Mouse (Mus musculus): ENCODE measurements at regions not wholly inside any gene's neighbourhood (a gene's known extent, or its start where the extent isn't known, plus 50 kb on each side); places are given as distances from the start of the nearest gene placed in this dataset.

GRCm38 (mm10) chr16:29706996-29707395, 127.9 kb downstream of the Opa1 start:
- Histone ChIP-seq H3K27ac (ENCODE audit: low read length) (no peak overlapping the region), H3K4me1 (ENCODE audit: control insufficient read depth, insufficient read depth, low read length) (no peaks in the 10 kb centered on the region), H3K9me3 (ENCODE audit: control insufficient read depth, low read length) (no peaks in the 10 kb centered on the region), H3K9ac (ENCODE audit: low read depth, low read length) (no peak overlapping the region), H3K4me3 (ENCODE audit: low read length) (no peak overlapping the region), H3K36me3 (ENCODE audit: control insufficient read depth, insufficient read depth, low read length) (no peaks in the 10 kb centered on the region), H3K27me3 (replicated peaks; ENCODE audit: control insufficient read depth, insufficient read depth, low read length) (no peaks in the 10 kb centered on the region), H3K4me2 (ENCODE audit: low read depth, low read length) (no peak overlapping the region)
- 95% methylated on average over 4 of the region's 4 CpGs for WGBS
- ATAC-seq: no peak

- Histone ChIP-seq H3K4me2 (ENCODE audit: low read depth, low read length) (no peak overlapping the region), H3K9ac (ENCODE audit: low read depth, low read length) (no peak overlapping the region), H3K4me1 (ENCODE audit: control insufficient read depth, insufficient read depth, low read length) (no peaks in the 10 kb centered on the region), H3K27me3 (replicated peaks; ENCODE audit: control insufficient read depth, insufficient read depth, low read length) (no peaks in the 10 kb centered on the region), H3K27ac (ENCODE audit: low read length) (no peak overlapping the region), H3K9me3 (ENCODE audit: control insufficient read depth, low read length) (no peaks in the 10 kb centered on the region), H3K36me3 (ENCODE audit: control insufficient read depth, insufficient read depth, low read length) (no peaks in the 10 kb centered on the region), H3K4me3 (ENCODE audit: low read length) (no peak overlapping the region)
- WGBS: 91% methylated on average over 11 of the region's 11 CpGs
- ATAC-seq: no peak
Observed at GRCm38 (mm10) chr16:29707656-29708055, 128.5 kb downstream of the Opa1 start.

GRCm38 (mm10) chr16:29709072-29709471, 129.9 kb downstream of the Opa1 start:
- H3K9me3 ChIP-seq (ENCODE audit: control insufficient read depth, low read length): no peaks in the 10 kb centered on the region
- H3K27ac ChIP-seq (ENCODE audit: low read length): no peak overlapping the region
- no peaks in the 10 kb centered on the region for H3K36me3 ChIP-seq (ENCODE audit: control insufficient read depth, insufficient read depth, low read length)
- peaks cover 3% of the 10 kb centered on the region; the same call in 1 of the 2 replicates for H3K4me1 ChIP-seq (ENCODE audit: control insufficient read depth, insufficient read depth, low read length)
- H3K4me3 ChIP-seq (ENCODE audit: low read length): no peak overlapping the region
- ATAC-seq: no peak
- 68% methylated on average over 4 of the region's 4 CpGs for WGBS
- H3K27me3 ChIP-seq (replicated peaks; ENCODE audit: control insufficient read depth, insufficient read depth, low read length): no peaks in the 10 kb centered on the region
- no peak overlapping the region for H3K9ac ChIP-seq (ENCODE audit: low read depth, low read length)
- no peak overlapping the region for H3K4me2 ChIP-seq (ENCODE audit: low read depth, low read length)

GRCm38 (mm10) chr16:29711386-29711785, 132.3 kb downstream of the Opa1 start:
- no peak overlapping the region for H3K4me2 ChIP-seq (ENCODE audit: low read depth, low read length)
- no peaks in the 10 kb centered on the region for H3K9me3 ChIP-seq (ENCODE audit: control insufficient read depth, low read length)
- peaks cover 8% of the 10 kb centered on the region; the same call in 1 of the 2 replicates for H3K4me1 ChIP-seq (ENCODE audit: control insufficient read depth, insufficient read depth, low read length)
- no peak overlapping the region for H3K27ac ChIP-seq (ENCODE audit: low read length)
- ATAC-seq: no peak
- H3K36me3 ChIP-seq (ENCODE audit: control insufficient read depth, insufficient read depth, low read length): no peaks in the 10 kb centered on the region
- no peaks in the 10 kb centered on the region for H3K27me3 ChIP-seq (replicated peaks; ENCODE audit: control insufficient read depth, insufficient read depth, low read length)
- H3K9ac ChIP-seq (ENCODE audit: low read depth, low read length): no peak overlapping the region
- H3K4me3 ChIP-seq (ENCODE audit: low read length): no peak overlapping the region

GRCm38 (mm10) chr16:29711912-29712681, 133.0 kb downstream of the Opa1 start:
- no peaks in the 10 kb centered on the region for H3K36me3 ChIP-seq (ENCODE audit: control insufficient read depth, insufficient read depth, low read length)
- WGBS: 73% methylated on average over 12 of the region's 12 CpGs
- peaks cover 8% of the 10 kb centered on the region; the same call in 1 of the 2 replicates for H3K4me1 ChIP-seq (ENCODE audit: control insufficient read depth, insufficient read depth, low read length)
- no peak overlapping the region for H3K4me2 ChIP-seq (ENCODE audit: low read depth, low read length)
- no peaks in the 10 kb centered on the region for H3K9me3 ChIP-seq (ENCODE audit: control insufficient read depth, low read length)
- H3K27ac ChIP-seq (ENCODE audit: low read length): no peak overlapping the region
- H3K9ac ChIP-seq (ENCODE audit: low read depth, low read length): no peak overlapping the region
- H3K4me3 ChIP-seq (ENCODE audit: low read length): no peak overlapping the region
- no peak for ATAC-seq
- H3K27me3 ChIP-seq (replicated peaks; ENCODE audit: control insufficient read depth, insufficient read depth, low read length): no peaks in the 10 kb centered on the region

GRCm38 (mm10) chr16:29714612-29715127, 135.5 kb downstream of the Opa1 start:
- no peaks in the 10 kb centered on the region for H3K9me3 ChIP-seq (ENCODE audit: control insufficient read depth, low read length)
- 50% methylated on average over 10 of the region's 10 CpGs for WGBS
- ATAC-seq: no peak

GRCm38 (mm10) chr16:29718965-29719364, 139.8 kb downstream of the Opa1 start:
- peak; percentile 80 for ATAC-seq
- Histone ChIP-seq H3K36me3 (ENCODE audit: control insufficient read depth, insufficient read depth, low read length) (no peaks in the 10 kb centered on the region), H3K27ac (ENCODE audit: low read length) (no peak overlapping the region), H3K4me3 (ENCODE audit: low read length) (no peak overlapping the region), H3K27me3 (replicated peaks; ENCODE audit: control insufficient read depth, insufficient read depth, low read length) (no peaks in the 10 kb centered on the region), H3K9me3 (ENCODE audit: control insufficient read depth, low read length) (no peaks in the 10 kb centered on the region), H3K9ac (ENCODE audit: low read depth, low read length) (0 out of 2 replicates have a peak overlapping the region, but pooled peaks have one; percentile 29), H3K4me1 (ENCODE audit: control insufficient read depth, insufficient read depth, low read length) (peaks cover 6% of the 10 kb centered on the region; the same call in 1 of the 2 replicates), H3K4me2 (ENCODE audit: low read depth, low read length) (no peak overlapping the region)
- 34% methylated on average over 10 of the region's 10 CpGs for WGBS

More at GRCm38 (mm10) chr16:29714612-29715127, 135.5 kb downstream of the Opa1 start:
- no peaks in the 10 kb centered on the region for H3K36me3 ChIP-seq (ENCODE audit: control insufficient read depth, insufficient read depth, low read length)
- no peak overlapping the region for H3K9ac ChIP-seq (ENCODE audit: low read depth, low read length)
- no peak overlapping the region for H3K4me2 ChIP-seq (ENCODE audit: low read depth, low read length)
- H3K27ac ChIP-seq (ENCODE audit: low read length): no peak overlapping the region
- H3K4me3 ChIP-seq (ENCODE audit: low read length): no peak overlapping the region
- no peaks in the 10 kb centered on the region for H3K27me3 ChIP-seq (replicated peaks; ENCODE audit: control insufficient read depth, insufficient read depth, low read length)
- peaks cover 8% of the 10 kb centered on the region; the same call in 1 of the 2 replicates for H3K4me1 ChIP-seq (ENCODE audit: control insufficient read depth, insufficient read depth, low read length)

- H3K27ac ChIP-seq (ENCODE audit: low read length): no peak overlapping the region
- H3K4me3 ChIP-seq (ENCODE audit: low read length): no peak overlapping the region
- H3K9me3 ChIP-seq (ENCODE audit: control insufficient read depth, low read length): no peaks in the 10 kb centered on the region
- H3K4me1 ChIP-seq (ENCODE audit: control insufficient read depth, insufficient read depth, low read length): peaks cover under 1% of the 10 kb centered on the region; the same call in 1 of the 2 replicates
- H3K4me2 ChIP-seq (ENCODE audit: low read depth, low read length): no peak overlapping the region
- no peak for ATAC-seq
- no peaks in the 10 kb centered on the region for H3K36me3 ChIP-seq (ENCODE audit: control insufficient read depth, insufficient read depth, low read length)
- 82% methylated on average over 23 of the region's 23 CpGs for whole genome bisulfite sequencing
- no peaks in the 10 kb centered on the region for H3K27me3 ChIP-seq (replicated peaks; ENCODE audit: control insufficient read depth, insufficient read depth, low read length)
- no peak overlapping the region for H3K9ac ChIP-seq (ENCODE audit: low read depth, low read length)
Observed at GRCm38 (mm10) chr16:29719571-29720451, 140.7 kb downstream of the Opa1 start.

- ATAC-seq: no peak
- H3K9me3 ChIP-seq (ENCODE audit: control insufficient read depth, low read length): no peaks in the 10 kb centered on the region
- no peak overlapping the region for H3K9ac ChIP-seq (ENCODE audit: low read depth, low read length)
- no peaks in the 10 kb centered on the region for H3K27me3 ChIP-seq (replicated peaks; ENCODE audit: control insufficient read depth, insufficient read depth, low read length)
- H3K27ac ChIP-seq (ENCODE audit: low read length): no peak overlapping the region
- H3K36me3 ChIP-seq (ENCODE audit: control insufficient read depth, insufficient read depth, low read length): no peaks in the 10 kb centered on the region
- WGBS: 61% methylated on average over 5 of the region's 5 CpGs
- no peak overlapping the region for H3K4me3 ChIP-seq (ENCODE audit: low read length)
- H3K4me1 ChIP-seq (ENCODE audit: control insufficient read depth, insufficient read depth, low read length): peaks cover 15% of the 10 kb centered on the region
- H3K4me2 ChIP-seq (ENCODE audit: low read depth, low read length): no peak overlapping the region
Observed at GRCm38 (mm10) chr16:29725153-29725552, 146.0 kb downstream of the Opa1 start.

Data from intestine, embryonic 16.5 days (tissue).